Mouse (Mus musculus) megakaryocyte, embryonic 14.5 days (primary cell): ENCODE results near the gene Hc.

ENCODE experiments used
- FLI1 ChIP-seq: IDR thresholded peaks from 2 replicates; pipeline ENCODE4 v1.6.1; 2012; ENCODE audit warnings: low read length, inconsistent platforms, mixed read lengths
- GATA1 ChIP-seq: IDR thresholded peaks from 3 replicates; pipeline ENCODE4 v1.6.1; 2012; ENCODE audit warnings: mixed read lengths, low read length, inconsistent platforms, borderline replicate concordance

DNA sequence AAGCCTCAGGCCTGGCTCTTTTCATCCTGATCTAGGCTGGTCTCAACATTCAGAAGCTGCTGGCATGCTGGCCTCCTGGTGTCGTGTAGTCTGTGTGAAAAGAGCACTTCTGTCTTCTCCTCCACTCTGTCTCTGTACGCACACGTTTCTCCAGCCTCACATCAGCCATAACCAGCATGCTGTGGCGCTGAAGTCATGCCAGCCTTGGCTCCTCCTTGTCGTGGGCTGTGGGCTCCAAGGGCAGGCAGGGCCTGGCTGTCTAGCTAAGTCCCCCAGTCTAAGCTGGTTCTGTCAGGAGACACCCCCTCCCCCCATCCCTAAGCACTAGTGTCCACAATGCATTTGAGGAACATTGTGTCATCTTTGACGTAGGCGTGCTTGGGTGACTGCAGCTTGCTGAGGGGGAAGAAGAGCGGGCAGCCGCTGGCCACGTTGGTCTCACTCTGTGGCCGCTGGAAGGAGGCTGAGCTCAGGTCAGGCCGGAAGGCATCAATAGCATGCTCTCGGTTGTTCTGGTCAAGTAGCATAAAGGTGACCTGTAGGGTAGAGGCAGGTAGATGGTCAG is 117.6 kb downstream of the Hc start:
- TF ChIP-seq FLI1 (no peak), GATA1 (no peak)
